Mouse (Mus musculus): ENCODE measurements around the gene Bcl9.

Gene Bcl9

GRCm38 (mm10) chr3:97178885-97179284 lies 118.8 kb downstream of the Bcl9 start:
- peak; percentile 77 for DNase-seq (ENCODE audit: low read depth, low spot score)

- DNase-seq (ENCODE audit: low read depth, low spot score), result no peak
Measured at GRCm38 (mm10) chr3:97172632-97173031, 125.1 kb downstream of the Bcl9 start.

GRCm38 (mm10) chr3:97172231-97172630 lies 125.5 kb downstream of the Bcl9 start:
- no peak for DNase-seq (ENCODE audit: low read depth, low spot score)

GRCm38 (mm10) chr3:97171531-97171930 lies 126.2 kb downstream of the Bcl9 start:
- DNase-seq (ENCODE audit: low read depth, low spot score), result no peak

GRCm38 (mm10) chr3:97167126-97167525 lies 130.6 kb downstream of the Bcl9 start:
- no peak for DNase-seq (ENCODE audit: low read depth, low spot score)

GRCm38 (mm10) chr3:97164477-97164876 lies 133.2 kb downstream of the Bcl9 start:
- DNase-seq (ENCODE audit: low read depth, low spot score), result no peak

GRCm38 (mm10) chr3:97161773-97162172 lies 135.9 kb downstream of the Bcl9 start:
- peak; percentile 78 for DNase-seq (ENCODE audit: low read depth, low spot score)

GRCm38 (mm10) chr3:97160908-97161307 lies 136.8 kb downstream of the Bcl9 start:
- DNase-seq (ENCODE audit: low read depth, low spot score), result peak; percentile 35

GRCm38 (mm10) chr3:97159986-97160385 lies 137.7 kb downstream of the Bcl9 start:
- no peak for DNase-seq (ENCODE audit: low read depth, low spot score)

- peak; percentile 99 for DNase-seq (ENCODE audit: low read depth, low spot score)
Measured at GRCm38 (mm10) chr3:97159509-97159850, 138.2 kb downstream of the Bcl9 start.

GRCm38 (mm10) chr3:97158611-97159508 lies 138.9 kb downstream of the Bcl9 start, which contains the start of gene Acp6:
Gene Acp6 (plus strand): TSS chr3:97158777.
- DNase-seq (ENCODE audit: low read depth, low spot score), result peak; percentile 97

GRCm38 (mm10) chr3:97157958-97158599 lies 139.6 kb downstream of the Bcl9 start:
- peak; percentile 79 for DNase-seq (ENCODE audit: low read depth, low spot score)

- DNase-seq (ENCODE audit: low read depth, low spot score), result no peak
Measured at GRCm38 (mm10) chr3:97157308-97157707, 140.4 kb downstream of the Bcl9 start.

- DNase-seq (ENCODE audit: low read depth, low spot score), result no peak
Measured at GRCm38 (mm10) chr3:97156431-97156830, 141.3 kb downstream of the Bcl9 start.

Data from R1 (cell line).